Mouse (Mus musculus): Measurements from ENCODE around the gene 2610528A11Rik.

- TF ChIP-seq POLR2A (IDR thresholded peaks at IDR 0.05; ENCODE audit: extremely low read depth, insufficient read depth, low read length) (no peak), CTCF (IDR thresholded peaks at IDR 0.05; ENCODE audit: low read depth, low read length) (peak; percentile 39)
Observed at GRCm38 (mm10) chr14:37127652-37128051, 13.8 kb upstream of the 2610528A11Rik start.

Data from liver, adult 2 months (tissue).